Mouse (Mus musculus) hindbrain, embryonic 14.5 days (tissue): ENCODE measurements around the gene Hbq1a. TPM values are rescaled to one million over a fixed set of nuclear protein-coding genes. Genes with fewer than 3 reads are reported as not detected.
"Not testable (repeated sequence)": the region's sequence is repeated elsewhere in the genome, so short reads cannot be mapped to it uniquely, and the experiment has no call there.

Source experiments
- ATAC-seq: fragments of 200-750 bp; cut with Nextera tagmentation; 2 replicates; pipeline ENCODE4 v1.8.0; 2017; ENCODE audit warnings: moderate number of reproducible peaks, mild to moderate bottlenecking, moderate TSS enrichment, moderate library complexity; ENCODE audit not compliant: low FRiP score
- DNase-seq: peaks from one replicate; pipeline ENCODE4 v3.0.0-alpha.2; 2015; ENCODE audit warnings: low spot score
- H3K27ac ChIP-seq: fragments of 300-500 bp; sonication (generic); 2 replicates; pipeline ENCODE4 v1.5.1; 2014; ENCODE audit warnings: mild to moderate bottlenecking, moderate library complexity
- H3K27me3 ChIP-seq: fragments of 300-500 bp; sonication (generic); 2 replicates; pipeline ENCODE4 v1.6.1; 2014; ENCODE audit warnings: mild to moderate bottlenecking, low read length, mixed read lengths; ENCODE audit not compliant: control insufficient read depth, insufficient read depth
- H3K36me3 ChIP-seq: fragments of 300-500 bp; sonication (generic); replicated peaks from 2 replicates; pipeline ENCODE4 v1.6.1; 2014; ENCODE audit not compliant: control insufficient read depth, insufficient read depth
- H3K4me1 ChIP-seq: fragments of 300-500 bp; sonication (generic); replicated peaks from 2 replicates; pipeline ENCODE4 v1.6.1; 2014; ENCODE audit warnings: antibody characterized with exemption, low read length, mixed read lengths; ENCODE audit not compliant: control insufficient read depth, insufficient read depth
- H3K4me2 ChIP-seq: fragments of 300-500 bp; sonication (generic); replicated peaks from 2 replicates; pipeline ENCODE4 v1.6.1; 2014; ENCODE audit warnings: mild to moderate bottlenecking, moderate library complexity
- H3K4me3 ChIP-seq: fragments of 300-500 bp; sonication (generic); replicated peaks from 2 replicates; pipeline ENCODE4 v1.5.1; 2014; ENCODE audit warnings: mild to moderate bottlenecking, low read length
- H3K9ac ChIP-seq: fragments of 300-500 bp; sonication (generic); 2 replicates; pipeline ENCODE4 v1.6.1; 2014
- H3K9me3 ChIP-seq: fragments of 300-500 bp; sonication (generic); 2 replicates; pipeline ENCODE4 v1.6.1; 2016; ENCODE audit warnings: low read length; ENCODE audit not compliant: control insufficient read depth
- WGBS: fragments of 180-500 bp; shearing (Covaris S2); extraction: QIAGEN DNeasy Blood & Tissue Kit; methylation state at CpG from one replicate; pipeline ENCODE4 v1.1.7; 2014; 5-methylcytosine and 5-hydroxymethylcytosine counted together
- polyA plus RNA-seq: library from polyadenylated mRNA; unstranded; fragments of >200 nt; fragmentation: Nextera tagmentation; extraction: Ambion mirVana; gene quantifications from 2 replicates; pipeline ENCODE4 v1.2.1, GENCODE M21; 2014

Hbq1a gene
- 0.96 and 1.2 TPM in 2 replicates for polyA plus RNA-seq

- H3K9me3 ChIP-seq, H3K27ac ChIP-seq, H3K36me3 ChIP-seq, H3K4me1 ChIP-seq: not testable (repeated sequence)
- Histone ChIP-seq H3K9ac (0 out of 2 replicates have a peak within 1 kb of the TSS, but pooled peaks have one; percentile 10), H3K27me3 (peaks cover 10% of the 10 kb centered on the region; the same call in 1 of the 2 replicates), H3K4me3 (peak within 1 kb of the TSS; percentile 22; the same call in 1 of the 2 replicates), H3K4me2 (peak within 1 kb of the TSS; percentile 50)
- DNase-seq: peak; percentile 63
- 6% methylated on average over 16 of the region's 16 CpGs for WGBS
- peak; percentile 71; the same call in 1 of the 2 replicates for ATAC-seq
These were observed at the start of gene Hbq1a for GRCm38 (mm10) chr11:32299865-32300264. Hbq1a (plus strand) TSS chr11:32300069.

GRCm38 (mm10) chr11:32250880-32251763, 48.7 kb upstream of the Hbq1a start:
- no peaks in the 10 kb centered on the region for H3K4me1 ChIP-seq
- no peaks in the 10 kb centered on the region for H3K9me3 ChIP-seq
- H3K27me3 ChIP-seq: no peaks in the 10 kb centered on the region
- H3K36me3 ChIP-seq: peaks cover 77% of the 10 kb centered on the region
- WGBS: 90% methylated on average over 8 of the region's 8 CpGs
- no peak overlapping the region for H3K27ac ChIP-seq
- DNase-seq: no peak
- no peak overlapping the region for H3K4me3 ChIP-seq
- H3K9ac ChIP-seq: no peak overlapping the region
- no peak overlapping the region for H3K4me2 ChIP-seq
- ATAC-seq: no peak

- Histone ChIP-seq H3K27ac (no peak overlapping the region), H3K27me3 (no peaks in the 10 kb centered on the region), H3K9me3 (no peaks in the 10 kb centered on the region), H3K4me1 (no peaks in the 10 kb centered on the region), H3K36me3 (peaks cover 58% of the 10 kb centered on the region), H3K4me2 (no peak overlapping the region), H3K9ac (no peak overlapping the region), H3K4me3 (no peak overlapping the region)
- WGBS: 86% methylated on average over 1 of the region's 1 CpGs
- DNase-seq (no peak), ATAC-seq (no peak)
These were observed 46.7 kb upstream of the Hbq1a start for GRCm38 (mm10) chr11:32253121-32253520.

- 97% methylated on average over 1 of the region's 1 CpGs for WGBS
- no peaks in the 10 kb centered on the region for H3K4me1 ChIP-seq
- peaks cover 51% of the 10 kb centered on the region for H3K36me3 ChIP-seq
- H3K9me3 ChIP-seq: no peaks in the 10 kb centered on the region
- peak overlapping the region; percentile 24; the same call in 1 of the 2 replicates for H3K9ac ChIP-seq
- H3K4me3 ChIP-seq: no peak overlapping the region
- H3K27ac ChIP-seq: no peak overlapping the region
- no peak for DNase-seq
- no peak overlapping the region for H3K4me2 ChIP-seq
- no peaks in the 10 kb centered on the region for H3K27me3 ChIP-seq
- ATAC-seq: no peak
These were observed 43.7 kb upstream of the Hbq1a start for GRCm38 (mm10) chr11:32256146-32256545.

GRCm38 (mm10) chr11:32256566-32256965, 43.3 kb upstream of the Hbq1a start:
- 88% methylated on average over 3 of the region's 3 CpGs for WGBS
- no peak for ATAC-seq
- no peak overlapping the region for H3K27ac ChIP-seq
- H3K4me3 ChIP-seq: no peak overlapping the region
- peaks cover 47% of the 10 kb centered on the region for H3K36me3 ChIP-seq
- H3K4me2 ChIP-seq: no peak overlapping the region
- no peaks in the 10 kb centered on the region for H3K4me1 ChIP-seq
- H3K27me3 ChIP-seq: no peaks in the 10 kb centered on the region
- no peak for DNase-seq
- no peak overlapping the region for H3K9ac ChIP-seq
- no peaks in the 10 kb centered on the region for H3K9me3 ChIP-seq

GRCm38 (mm10) chr11:32262674-32263415, 37.0 kb upstream of the Hbq1a start:
- no peak for DNase-seq

GRCm38 (mm10) chr11:32265117-32265738, 34.6 kb upstream of the Hbq1a start:
- Histone ChIP-seq H3K36me3 (peaks cover 9% of the 10 kb centered on the region), H3K9ac (no peak overlapping the region), H3K27me3 (no peaks in the 10 kb centered on the region), H3K4me2 (no peak overlapping the region), H3K4me3 (no peak overlapping the region), H3K27ac (no peak overlapping the region), H3K4me1 (peaks cover 20% of the 10 kb centered on the region), H3K9me3 (no peaks in the 10 kb centered on the region)
- ATAC-seq (no peak), DNase-seq (no peak)
- WGBS: 96% methylated on average over 3 of the region's 3 CpGs

More at GRCm38 (mm10) chr11:32262674-32263415, 37.0 kb upstream of the Hbq1a start:
- Histone ChIP-seq H3K9ac (no peak overlapping the region), H3K9me3 (no peaks in the 10 kb centered on the region), H3K36me3 (peaks cover 16% of the 10 kb centered on the region), H3K4me2 (no peak overlapping the region), H3K4me3 (no peak overlapping the region), H3K27ac (no peak overlapping the region), H3K27me3 (no peaks in the 10 kb centered on the region), H3K4me1 (peaks cover 15% of the 10 kb centered on the region)
- no peak for ATAC-seq
- 86% methylated on average over 10 of the region's 10 CpGs for WGBS

GRCm38 (mm10) chr11:32266194-32266593, 33.7 kb upstream of the Hbq1a start:
- peaks cover 20% of the 10 kb centered on the region for H3K4me1 ChIP-seq
- ATAC-seq: no peak
- H3K9ac ChIP-seq: no peak overlapping the region
- 96% methylated on average over 6 of the region's 6 CpGs for WGBS
- no peaks in the 10 kb centered on the region for H3K9me3 ChIP-seq
- no peak overlapping the region for H3K27ac ChIP-seq
- DNase-seq: no peak
- no peak overlapping the region for H3K4me3 ChIP-seq
- no peaks in the 10 kb centered on the region; the same call in 1 of the 2 replicates for H3K36me3 ChIP-seq
- H3K4me2 ChIP-seq: no peak overlapping the region
- no peaks in the 10 kb centered on the region for H3K27me3 ChIP-seq

- H3K36me3 ChIP-seq: no peaks in the 10 kb centered on the region; the same call in 1 of the 2 replicates
- H3K4me1 ChIP-seq: peaks cover 20% of the 10 kb centered on the region
- peak overlapping the region; percentile 92 for H3K27ac ChIP-seq
- no peaks in the 10 kb centered on the region for H3K9me3 ChIP-seq
- peak overlapping the region; percentile 72 for H3K4me3 ChIP-seq
- DNase-seq: no peak
- no peaks in the 10 kb centered on the region for H3K27me3 ChIP-seq
- no peak for ATAC-seq
- peak overlapping the region; percentile 96 for H3K9ac ChIP-seq
- H3K4me2 ChIP-seq: peak overlapping the region; percentile 60
- 27% methylated on average over 6 of the region's 6 CpGs for WGBS
These were observed 33.1 kb upstream of the Hbq1a start for GRCm38 (mm10) chr11:32266776-32267175.
